Mouse (Mus musculus) MEL (cell line): Measurements from ENCODE around the gene 6820408C15Rik. TPM values are rescaled to one million over a fixed set of nuclear protein-coding genes. Genes with fewer than 3 reads are reported as not detected.
A peak's percentile ranks its signal among the peaks of the same experiment; 100 is the strongest.
"Not testable (repeated sequence)": the region's sequence is repeated elsewhere in the genome, so short reads cannot be mapped to it uniquely, and the experiment has no call there.

Source experiments
- DNase-seq: peaks from one replicate; pipeline ENCODE4 v3.0.0; 2011; ENCODE audit warnings: low read depth, low spot score
- H3K27ac ChIP-seq: 2 replicates; pipeline ENCODE4 v1.5.1; 2012; ENCODE audit warnings: low read depth, mild to moderate bottlenecking, control low read depth, low read length, moderate library complexity; ENCODE audit not compliant: control insufficient read depth
- H3K27me3 ChIP-seq, 2 experiments: fragments of 150-350 bp in 1 of 2; sonication (generic) in 1 of 2; 2 replicates each; pipeline ENCODE4 v1.6.1; 2012; ENCODE audit warnings: low read length in 2 of 2, mild to moderate bottlenecking in 2 of 2, improper control_type of control experiment in 1 of 2, moderate library complexity in 1 of 2; ENCODE audit not compliant: insufficient read depth in 2 of 2, control insufficient read depth in 1 of 2
- H3K36me3 ChIP-seq, 2 experiments: 2 replicates each; pipeline ENCODE4 v1.6.1; 2012 to 2014; ENCODE audit warnings: low read length in 2 of 2, improper control_type of control experiment in 1 of 2, inconsistent platforms in 1 of 2, mild to moderate bottlenecking in 1 of 2; ENCODE audit not compliant: insufficient read depth in 2 of 2, control insufficient read depth in 1 of 2
- H3K4me1 ChIP-seq, 2 experiments: fragments of 150-350 bp in 1 of 2; sonication (generic) in 1 of 2; 2 replicates each; pipeline ENCODE4 v1.6.1; 2012; ENCODE audit warnings: low read length in 2 of 2, improper control_type of control experiment in 1 of 2, mild to moderate bottlenecking in 1 of 2; ENCODE audit not compliant: insufficient read depth in 2 of 2, control insufficient read depth in 1 of 2
- H3K4me3 ChIP-seq, 2 experiments: fragments of 150-350 bp in 1 of 2; sonication (generic) in 1 of 2; 2 replicates each; pipeline ENCODE4 v1.5.1; 2012; ENCODE audit warnings: low read depth in 2 of 2, low read length in 2 of 2, mild to moderate bottlenecking in 2 of 2, moderate library complexity in 2 of 2, control low read depth in 1 of 2, improper control_type of control experiment in 1 of 2; ENCODE audit not compliant: control insufficient read depth in 1 of 2, insufficient read depth in 1 of 2
- H3K79me2 ChIP-seq: 2 replicates; pipeline ENCODE4 v1.6.1; 2012; ENCODE audit warnings: mild to moderate bottlenecking, low read length, moderate library complexity; ENCODE audit not compliant: control insufficient read depth, poor library complexity, insufficient read depth
- H3K9ac ChIP-seq: 2 replicates; pipeline ENCODE4 v1.6.1; 2012; ENCODE audit warnings: low read depth, mild to moderate bottlenecking, control low read depth, low read length, moderate library complexity; ENCODE audit not compliant: control insufficient read depth, poor library complexity, severe bottlenecking
- H3K9me3 ChIP-seq: fragments of 150-350 bp; sonication (generic); replicated peaks from 2 replicates; pipeline ENCODE4 v1.6.1; 2012; ENCODE audit warnings: mild to moderate bottlenecking, low read length, improper control_type of control experiment, moderate library complexity; ENCODE audit not compliant: insufficient read depth
- CHD1 ChIP-seq: IDR thresholded peaks from 2 replicates; pipeline ENCODE4 v1.6.1; 2012; ENCODE audit warnings: low read depth, mild to moderate bottlenecking, inconsistent platforms, low read length, improper control_type of control experiment
- CHD2 ChIP-seq: IDR thresholded peaks from 2 replicates; pipeline ENCODE4 v1.6.1; 2011; ENCODE audit warnings: low read length, improper control_type of control experiment
- ELF1 ChIP-seq: IDR thresholded peaks from 2 replicates; pipeline ENCODE4 v1.6.1; 2014; ENCODE audit warnings: low read depth, mild to moderate bottlenecking, inconsistent platforms, low read length, improper control_type of control experiment, moderate library complexity
- HCFC1 ChIP-seq: IDR thresholded peaks from 2 replicates; pipeline ENCODE4 v1.6.1; 2012; ENCODE audit warnings: low read depth, mild to moderate bottlenecking, inconsistent platforms, low read length, improper control_type of control experiment, moderate library complexity
- MYC ChIP-seq: IDR thresholded peaks from 2 replicates; pipeline ENCODE4 v1.6.1; 2011; ENCODE audit warnings: low read depth, mild to moderate bottlenecking, low read length, improper control_type of control experiment, moderate library complexity
- POLR2A ChIP-seq, 2 experiments: IDR thresholded peaks; 2 replicates each; pipeline ENCODE4 v1.6.1; 2011 to 2012; ENCODE audit warnings: low read length in 2 of 2, mild to moderate bottlenecking in 2 of 2, control low read depth in 1 of 2, improper control_type of control experiment in 1 of 2, low read depth in 1 of 2, moderate library complexity in 1 of 2; ENCODE audit not compliant: control insufficient read depth in 1 of 2, insufficient read depth in 1 of 2, poor library complexity in 1 of 2
- POLR2AphosphoS2 ChIP-seq: IDR thresholded peaks from 2 replicates; pipeline ENCODE4 v1.6.1; 2011; ENCODE audit warnings: low read length, improper control_type of control experiment
- POLR2AphosphoS5 ChIP-seq: IDR thresholded peaks from 2 replicates; pipeline ENCODE4 v1.6.1; 2012; ENCODE audit warnings: low read depth, borderline replicate concordance, mild to moderate bottlenecking, inconsistent platforms, low read length, moderate library complexity, mixed read lengths
- RAD21 ChIP-seq: IDR thresholded peaks from 2 replicates; pipeline ENCODE4 v1.6.1; 2011; ENCODE audit warnings: mild to moderate bottlenecking, low read depth, low read length, improper control_type of control experiment
- RCOR1 ChIP-seq: IDR thresholded peaks from 2 replicates; pipeline ENCODE4 v1.6.1; 2012; ENCODE audit warnings: low read depth, mild to moderate bottlenecking, inconsistent platforms, low read length, improper control_type of control experiment
- SIN3A ChIP-seq: IDR thresholded peaks from 2 replicates; pipeline ENCODE4 v1.6.1; 2012; ENCODE audit warnings: low read length, improper control_type of control experiment, inconsistent platforms
- SMC3 ChIP-seq: IDR thresholded peaks from 2 replicates; pipeline ENCODE4 v1.6.1; 2011; ENCODE audit warnings: low read depth, low read length, improper control_type of control experiment
- TBP ChIP-seq: IDR thresholded peaks from 2 replicates; pipeline ENCODE4 v1.8.0; 2011; ENCODE audit warnings: low read depth, low read length, improper control_type of control experiment
- ZNF384 ChIP-seq: IDR thresholded peaks from 2 replicates; pipeline ENCODE4 v1.6.1; 2012; ENCODE audit warnings: low read depth, mild to moderate bottlenecking, inconsistent platforms, low read length, improper control_type of control experiment
- polyA plus RNA-seq, 2 experiments: library from polyadenylated mRNA; stranded (reverse) in 1 of 2; unstranded in 1 of 2; fragments of >175 nt in 1 of 2; fragments of >200 nt in 1 of 2; gene quantifications; 2 replicates each; pipeline versions ENCODE4 v1.2.1 to v1.2.4; 2012; ENCODE audit warnings: low replicate concordance in 2 of 2, low read depth in 1 of 2; ENCODE audit not compliant: insufficient read length in 2 of 2, insufficient read depth in 1 of 2, missing spikeins in 1 of 2
- total RNA-seq: library from RNA; depleted of rRNA; stranded (reverse); fragments of 300-350 nt; gene quantifications from 2 replicates; pipeline ENCODE4 v1.2.3, GENCODE M21; 2012

The 6820408C15Rik gene
- total and polyA plus RNA-seq, 3 experiments, result 0.08 to 0.31 TPM; not detected in 1

DNA sequence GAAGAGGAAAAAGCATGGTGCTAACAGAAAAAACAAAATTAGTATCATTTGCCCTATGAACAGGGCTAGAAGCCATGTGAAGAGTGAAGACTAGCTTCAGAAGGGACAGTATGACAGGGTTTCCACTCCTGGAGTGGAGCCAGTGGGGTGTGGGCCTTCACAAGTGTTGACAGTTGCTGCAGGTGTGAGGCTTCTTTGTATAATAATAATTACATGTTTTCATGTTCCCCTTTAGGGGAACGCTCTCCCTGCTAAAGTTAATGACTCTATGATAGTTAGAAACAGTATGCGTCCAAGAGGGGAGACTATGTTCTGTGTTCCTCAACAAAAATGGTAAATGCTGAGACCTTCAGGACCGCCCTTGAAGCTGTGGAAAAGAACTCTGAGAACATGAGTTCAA lies 399 bp downstream of the 6820408C15Rik start:
- no peaks in the 10 kb centered on the region for H3K27me3 ChIP-seq
- no peak for DNase-seq
- no peaks in the 10 kb centered on the region for H3K36me3 ChIP-seq
- H3K27ac ChIP-seq, result no peak overlapping the region
- no peaks in the 10 kb centered on the region for H3K9me3 ChIP-seq
- no peak for TF ChIP-seq SMC3
- no peak for TF ChIP-seq HCFC1
- no peak for TF ChIP-seq SIN3A
- no peak for TF ChIP-seq MYC
- no peak for TF ChIP-seq CHD2
- no peak for TF ChIP-seq POLR2A (IDR thresholded peaks at IDR 0.05; ENCODE audit: control insufficient read depth in 1 of 2, insufficient read depth in 1 of 2, low read depth in 1 of 2, low read length in 2 of 2, poor library complexity in 1 of 2)
- no peak for TF ChIP-seq ELF1
- no peak for TF ChIP-seq CHD1
- no peak for TF ChIP-seq ZNF384
- TF ChIP-seq TBP, result no peak
- no peak for TF ChIP-seq RCOR1
- TF ChIP-seq POLR2AphosphoS2, result no peak
- no peak for TF ChIP-seq POLR2AphosphoS5
- peaks cover 16% of the 10 kb centered on the region for H3K79me2 ChIP-seq
- H3K4me3 ChIP-seq, result no peak overlapping the region
- no peak overlapping the region for H3K9ac ChIP-seq
- no peaks in the 10 kb centered on the region; a peak in 1 of 4 replicates for H3K4me1 ChIP-seq

GRCm38 (mm10) chr2:152427493-152427892 lies 12.1 kb downstream of the 6820408C15Rik start:
- Histone ChIP-seq H3K27me3 (no peaks in the 10 kb centered on the region), H3K79me2 (no peaks in the 10 kb centered on the region), H3K9me3 (no peaks in the 10 kb centered on the region), H3K4me1 (no peaks in the 10 kb centered on the region), H3K27ac (no peak overlapping the region), H3K4me3 (no peak overlapping the region), H3K9ac (no peak overlapping the region), H3K36me3 (no peaks in the 10 kb centered on the region)
- no peak for TF ChIP-seq RAD21
- no peak for TF ChIP-seq TBP
- DNase-seq, result no peak

GRCm38 (mm10) chr2:152428481-152428880 lies 13.1 kb downstream of the 6820408C15Rik start:
- H3K4me1 ChIP-seq, H3K27me3 ChIP-seq, H3K36me3 ChIP-seq, H3K79me2 ChIP-seq, H3K9me3 ChIP-seq, H3K4me3 ChIP-seq, H3K27ac ChIP-seq, H3K9ac ChIP-seq: not testable (repeated sequence)
- peak; percentile 38 for DNase-seq
- TF ChIP-seq TBP, result peak; percentile 57; the same call in 1 of the 2 replicates
